Mouse (Mus musculus): ENCODE data around the gene Tarbp2.

The Tarbp2 gene

GRCm38 (mm10) chr15:102517976-102518858 is at the start of gene Tarbp2:
Gene Tarbp2, plus strand, starts transcription at chr15:102518192.
- DNase-seq = peak; percentile 100

GRCm38 (mm10) chr15:102468675-102469370 is 49.2 kb upstream of the Tarbp2 start:
- DNase-seq = no peak

- DNase-seq = peak; percentile 97
Measured at GRCm38 (mm10) chr15:102470183-102470604, 47.8 kb upstream of the Tarbp2 start, which contains the start of gene Pcbp2. Gene Pcbp2, plus strand, starts transcription at chr15:102470539.

- DNase-seq = peak; percentile 85
Measured at GRCm38 (mm10) chr15:102470605-102471294, 47.2 kb upstream of the Tarbp2 start.

GRCm38 (mm10) chr15:102471295-102471645 is 46.7 kb upstream of the Tarbp2 start:
- DNase-seq = no peak

- DNase-seq = no peak
Measured at GRCm38 (mm10) chr15:102471727-102472126, 46.3 kb upstream of the Tarbp2 start.

- DNase-seq = no peak
Measured at GRCm38 (mm10) chr15:102473246-102473645, 44.7 kb upstream of the Tarbp2 start.

GRCm38 (mm10) chr15:102474520-102474919 is 43.5 kb upstream of the Tarbp2 start:
- no peak for DNase-seq

GRCm38 (mm10) chr15:102483136-102483535 is 34.9 kb upstream of the Tarbp2 start:
- DNase-seq = no peak

GRCm38 (mm10) chr15:102485853-102486252 is 32.1 kb upstream of the Tarbp2 start:
- no peak for DNase-seq

GRCm38 (mm10) chr15:102487664-102488063 is 30.3 kb upstream of the Tarbp2 start:
- DNase-seq = no peak

GRCm38 (mm10) chr15:102498322-102498721 is 19.7 kb upstream of the Tarbp2 start:
- DNase-seq = no peak

GRCm38 (mm10) chr15:102499370-102499769 is 18.6 kb upstream of the Tarbp2 start:
- DNase-seq = no peak

- DNase-seq = no peak
Measured at GRCm38 (mm10) chr15:102499851-102500250, 18.1 kb upstream of the Tarbp2 start.

- DNase-seq = no peak
Measured at GRCm38 (mm10) chr15:102500479-102500878, 17.5 kb upstream of the Tarbp2 start.

GRCm38 (mm10) chr15:102501084-102501814 is 16.7 kb upstream of the Tarbp2 start:
- no peak for DNase-seq

- DNase-seq = no peak
Measured at GRCm38 (mm10) chr15:102502254-102502840, 15.6 kb upstream of the Tarbp2 start.

GRCm38 (mm10) chr15:102503447-102503846 is 14.5 kb upstream of the Tarbp2 start, which contains the start of gene Gm10337:
Gene Gm10337, plus strand, starts transcription at chr15:102503722.
- DNase-seq = no peak

GRCm38 (mm10) chr15:102503924-102504782 is 13.8 kb upstream of the Tarbp2 start:
- no peak for DNase-seq

GRCm38 (mm10) chr15:102505073-102505769 is 12.8 kb upstream of the Tarbp2 start:
- no peak for DNase-seq

Data from liver (tissue).